Mouse (Mus musculus) B cell, adult 2 months (primary cell): ENCODE measurements at regions not wholly inside any gene's neighbourhood (a gene's known extent, or its start where the extent isn't known, plus 50 kb on each side); places are given as distances from the start of the nearest gene placed in this dataset.
A peak's percentile ranks its signal among the peaks of the same experiment; 100 is the strongest.

ENCODE experiments used
- DNase-seq, 2 experiments: peaks; one replicate each; pipeline ENCODE4 v3.0.0; 2022

DNA sequence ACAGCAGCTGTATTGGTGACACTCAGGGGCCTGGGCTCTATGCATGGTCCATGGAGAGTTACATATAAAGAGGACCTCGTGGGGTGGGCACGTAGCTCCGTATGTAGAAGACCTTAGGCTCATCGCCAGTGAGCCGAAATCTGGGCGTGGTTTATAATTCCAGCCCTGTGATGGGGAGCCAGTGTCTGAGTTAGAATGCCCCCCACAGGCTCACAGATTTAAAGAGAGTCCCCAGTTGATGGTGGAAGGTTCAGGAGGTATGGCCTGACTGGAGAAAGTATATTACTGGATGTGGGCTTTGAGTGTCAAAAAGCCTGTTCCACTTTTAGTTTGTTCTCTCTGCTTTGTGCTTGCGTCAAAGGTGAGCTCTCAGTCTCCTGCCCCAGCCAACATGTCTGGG is 54.8 kb downstream of the 1700122O11Rik start:
- no peak for DNase-seq

DNA sequence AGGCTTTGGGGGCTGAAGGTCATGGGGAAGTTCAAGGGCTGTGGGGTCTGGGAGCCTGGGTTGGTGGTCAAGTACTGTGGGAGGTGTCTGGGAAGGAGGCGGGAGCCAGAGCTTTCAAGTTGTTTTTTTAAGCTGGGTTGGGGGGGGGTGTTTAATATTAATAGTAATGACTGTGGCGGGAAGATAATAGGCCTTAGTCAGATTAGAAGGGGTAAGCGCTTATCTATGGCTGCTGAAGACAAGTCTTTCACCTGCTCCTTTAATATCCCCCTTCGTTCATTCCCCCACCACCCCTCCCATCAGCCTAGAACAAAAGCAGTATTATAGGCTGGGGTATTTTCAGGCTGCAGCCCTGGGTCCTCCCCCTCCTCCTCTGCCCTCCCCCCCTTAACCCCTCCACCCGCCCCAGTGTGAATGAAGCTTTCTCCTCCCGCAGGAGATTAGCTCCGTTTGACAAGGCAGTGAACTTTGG is 56.5 kb downstream of the 1700122O11Rik start:
- DNase-seq, result no peak

GRCm38 (mm10) chr17:47979266-47979665 is 54.8 kb upstream of the Foxp4 start:
- DNase-seq, result no peak

- DNase-seq, result no peak
Observed at GRCm38 (mm10) chr17:47978404-47979030, 54.1 kb upstream of the Foxp4 start.

DNA sequence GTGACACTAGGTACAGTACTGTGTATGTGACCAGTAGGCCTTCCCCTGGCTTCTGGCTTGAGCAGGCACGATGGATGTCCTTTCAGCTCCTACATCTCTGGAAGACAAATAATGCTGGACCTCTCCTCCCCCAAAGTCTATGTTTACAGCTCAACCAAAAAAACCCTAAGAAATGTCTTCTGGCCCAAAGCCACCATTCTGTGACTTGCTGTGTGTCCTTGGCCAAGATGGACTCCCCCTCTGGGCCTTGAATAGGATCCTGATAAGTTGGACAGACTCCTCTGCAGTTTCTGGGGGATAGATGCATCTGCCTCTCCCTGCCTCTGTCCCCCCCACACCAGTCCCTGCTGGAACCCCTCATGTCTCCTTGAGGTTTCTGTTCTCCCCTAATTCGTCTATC is 53.6 kb upstream of the Foxp4 start:
- DNase-seq, result no peak

GRCm38 (mm10) chr17:47976999-47977357 is 52.5 kb upstream of the Foxp4 start:
- DNase-seq, result peak in 1 of 2 experiments; percentile 16

DNA sequence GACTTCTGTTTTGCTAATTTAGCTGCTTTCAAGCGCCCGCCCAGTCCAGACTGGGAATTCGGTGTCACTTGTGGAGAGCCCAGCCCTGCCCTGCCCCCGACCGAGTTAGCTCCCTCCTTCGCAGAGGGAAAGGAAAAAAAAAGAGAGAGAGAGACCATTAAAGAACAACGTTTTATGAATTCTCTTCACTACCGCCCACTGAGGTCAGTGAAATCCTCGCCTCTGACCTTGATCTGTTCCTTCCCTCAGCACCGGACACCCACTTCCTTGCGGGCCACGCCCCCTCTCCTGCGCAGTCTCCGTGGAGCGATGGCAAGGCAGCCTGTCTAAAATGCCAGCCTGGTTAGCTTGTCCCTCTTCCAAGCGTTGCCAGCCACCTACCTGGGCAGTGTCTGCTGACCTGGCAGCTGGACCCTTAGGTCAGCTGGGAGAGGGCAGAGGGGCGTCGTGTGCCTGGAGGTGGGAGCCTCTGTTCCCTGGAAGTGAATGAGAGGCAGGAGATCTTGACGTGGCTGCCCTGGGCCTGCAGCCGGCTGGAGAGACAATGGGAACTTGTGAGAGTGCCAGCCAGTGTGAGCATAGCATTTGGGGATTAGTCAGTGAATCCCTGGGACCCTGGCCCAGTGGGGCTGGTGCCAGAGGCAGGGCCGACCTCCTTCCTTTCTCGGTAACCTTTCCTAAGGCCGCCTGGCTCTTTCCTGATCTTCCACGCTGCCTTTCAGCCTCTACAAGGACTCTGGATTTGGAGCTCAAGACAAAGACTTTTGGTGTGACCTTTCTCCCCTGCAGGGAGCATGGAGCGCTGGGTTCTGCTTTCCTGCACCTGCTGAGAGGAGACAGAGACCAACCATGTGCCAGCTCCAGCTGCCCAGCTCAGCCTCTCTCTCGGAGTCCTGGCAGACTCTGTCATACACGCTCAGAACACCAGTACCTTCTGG is 51.9 kb upstream of the Foxp4 start:
- DNase-seq, result no peak

- no peak for DNase-seq
Observed at GRCm38 (mm10) chr17:47975281-47976060, 51.0 kb upstream of the Foxp4 start.

DNA sequence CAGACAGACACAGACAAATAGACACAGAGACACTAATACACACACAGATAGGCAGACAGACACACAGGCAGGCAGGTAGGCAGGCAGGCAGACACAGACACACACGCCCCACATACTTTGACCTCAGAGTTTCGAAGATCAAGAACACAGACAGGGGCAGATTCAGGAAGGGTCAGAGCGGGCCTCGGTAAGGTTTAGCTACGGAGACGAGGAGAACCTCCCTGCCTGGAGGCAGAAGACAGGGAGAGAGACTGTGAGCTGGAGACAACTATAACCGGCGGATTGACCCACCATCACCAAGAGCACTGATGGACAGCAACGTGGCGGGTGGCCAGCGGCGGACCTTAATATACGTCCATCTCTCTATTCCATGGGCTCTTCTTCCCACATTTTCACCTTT is 50.1 kb upstream of the Foxp4 start:
- DNase-seq, result no peak
